Mouse (Mus musculus) heart, postnatal 0 days (tissue): ENCODE measurements around the gene Foxa1. TPM values are rescaled to one million over a fixed set of nuclear protein-coding genes. Genes with fewer than 3 reads are reported as not detected.

Experiments used
- ATAC-seq: fragments of 200-750 bp; cut with Nextera tagmentation; 2 replicates; pipeline ENCODE4 v1.8.0; 2017; ENCODE audit warnings: low read depth, moderate number of reproducible peaks, moderate library complexity; ENCODE audit not compliant: insufficient read depth
- DNase-seq: peaks from one replicate; pipeline ENCODE4 v3.0.0-alpha.2; 2016; ENCODE audit warnings: low spot score
- H3K27ac ChIP-seq: fragments of 300-500 bp; sonication (generic); 2 replicates; pipeline ENCODE4 v1.5.1; 2014; ENCODE audit warnings: low read depth, mild to moderate bottlenecking
- H3K27me3 ChIP-seq: fragments of 300-500 bp; sonication (generic); 2 replicates; pipeline ENCODE4 v1.6.1; 2014; ENCODE audit warnings: low read length, mixed read lengths; ENCODE audit not compliant: control insufficient read depth, insufficient read depth
- H3K36me3 ChIP-seq: fragments of 300-500 bp; sonication (generic); replicated peaks from 2 replicates; pipeline ENCODE4 v1.6.1; 2014; ENCODE audit warnings: low read length, mixed read lengths; ENCODE audit not compliant: control insufficient read depth, insufficient read depth
- H3K4me1 ChIP-seq: fragments of 300-500 bp; sonication (generic); 2 replicates; pipeline ENCODE4 v1.6.1; 2014; ENCODE audit warnings: antibody characterized with exemption; ENCODE audit not compliant: control insufficient read depth, insufficient read depth
- H3K4me2 ChIP-seq: fragments of 300-500 bp; sonication (generic); 2 replicates; pipeline ENCODE4 v1.6.1; 2014; ENCODE audit warnings: low read depth, mild to moderate bottlenecking, low read length, moderate library complexity
- H3K4me3 ChIP-seq: fragments of 300-500 bp; sonication (generic); 2 replicates; pipeline ENCODE4 v1.5.1; 2014; ENCODE audit warnings: low read depth, low read length
- H3K9ac ChIP-seq: fragments of 300-500 bp; sonication (generic); replicated peaks from 2 replicates; pipeline ENCODE4 v1.6.1; 2014; ENCODE audit warnings: low read depth, low read length, mixed read lengths
- H3K9me3 ChIP-seq: fragments of 300-500 bp; sonication (generic); replicated peaks from 2 replicates; pipeline ENCODE4 v1.6.1; 2016; ENCODE audit warnings: low read length; ENCODE audit not compliant: control insufficient read depth
- CTCF ChIP-seq: IDR thresholded peaks from 2 replicates; pipeline ENCODE4 v1.5.1; 2016; ENCODE audit warnings: antibody characterized with exemption, control low read depth, low read depth
- EP300 ChIP-seq: IDR thresholded peaks from 2 replicates; pipeline ENCODE4 v1.6.1; 2016; ENCODE audit warnings: antibody characterized with exemption, low read depth
- WGBS: fragments of 180-500 bp; shearing (Covaris S2); extraction: QIAGEN DNeasy Blood & Tissue Kit; methylation state at CpG from one replicate; pipeline ENCODE4 v1.1.7; 2014; 5-methylcytosine and 5-hydroxymethylcytosine counted together
- polyA plus RNA-seq: library from polyadenylated mRNA; unstranded; fragments of >200 nt; fragmentation: Nextera tagmentation; extraction: Ambion mirVana; gene quantifications from 2 replicates; pipeline ENCODE4 v1.2.1, GENCODE M21; 2015
- total RNA-seq: library from RNA; depleted of rRNA; stranded (reverse); fragments of >200 nt; gene quantifications from 2 replicates; pipeline ENCODE4 v1.2.3, GENCODE M21; 2014; ENCODE audit warnings: low replicate concordance

Foxa1 gene
- total and polyA plus RNA-seq, 2 experiments from 2014 or later, result 1.6 TPM; not detected in 1

DNA sequence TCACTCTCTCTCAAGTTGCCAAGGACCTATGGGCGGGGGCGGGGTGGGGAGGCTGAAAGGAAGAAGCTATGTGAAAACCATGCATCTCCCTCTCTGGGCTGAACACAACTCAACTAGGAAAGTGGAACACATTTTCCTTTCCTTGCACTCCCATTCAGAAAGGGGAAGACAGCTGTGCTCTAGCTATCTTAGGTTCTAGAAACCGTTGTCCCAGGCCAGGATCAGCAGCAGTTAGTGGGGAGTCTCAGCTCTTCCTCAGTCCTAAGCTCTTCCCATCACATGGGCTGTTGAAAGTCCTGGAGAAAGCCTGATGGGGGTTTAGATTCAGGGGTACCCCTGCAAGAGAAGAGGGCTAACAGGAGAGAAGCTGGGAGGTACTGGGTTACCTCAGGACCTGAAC is 7.4 kb upstream of the Foxa1 start:
- no peak for TF ChIP-seq EP300
- TF ChIP-seq CTCF, result no peak
- no peak overlapping the region for H3K4me3 ChIP-seq
- H3K27ac ChIP-seq, result no peak overlapping the region
- H3K36me3 ChIP-seq, result no peaks in the 10 kb centered on the region
- no peak overlapping the region for H3K9ac ChIP-seq
- H3K9me3 ChIP-seq, result no peaks in the 10 kb centered on the region
- no peaks in the 10 kb centered on the region for H3K4me1 ChIP-seq
- H3K4me2 ChIP-seq, result no peak overlapping the region
- DNase-seq (no peak), ATAC-seq (no peak)
- 42% methylated on average over 3 of the region's 3 CpGs for whole genome bisulfite sequencing
- peaks cover 68% of the 10 kb centered on the region for H3K27me3 ChIP-seq

DNA sequence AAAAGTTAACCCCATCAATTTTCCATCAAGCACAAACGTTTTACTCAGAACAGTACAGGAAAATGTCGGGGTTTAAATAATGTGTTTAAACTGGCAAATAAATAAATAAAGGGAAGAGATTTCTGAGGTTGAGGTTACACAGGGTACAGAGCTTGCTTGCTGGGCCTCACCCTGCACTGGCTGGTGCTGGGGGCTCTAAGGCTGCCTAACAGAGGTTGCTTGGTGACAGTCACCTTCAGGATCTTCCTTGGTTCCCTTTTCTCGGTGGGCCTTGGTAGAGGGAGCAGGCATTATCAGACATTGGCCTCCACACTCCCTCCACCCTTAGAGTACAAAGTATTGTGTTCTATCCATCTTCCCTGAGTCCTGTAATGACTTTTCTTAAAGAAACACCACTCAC is 5.6 kb upstream of the Foxa1 start:
- no peak overlapping the region for H3K27ac ChIP-seq
- no peak overlapping the region for H3K4me2 ChIP-seq
- no peaks in the 10 kb centered on the region for H3K36me3 ChIP-seq
- H3K9ac ChIP-seq, result no peak overlapping the region
- DNase-seq (no peak), ATAC-seq (no peak)
- 12% methylated on average over 3 of the region's 3 CpGs for WGBS
- peaks cover 86% of the 10 kb centered on the region for H3K27me3 ChIP-seq
- no peak overlapping the region for H3K4me3 ChIP-seq
- no peaks in the 10 kb centered on the region for H3K4me1 ChIP-seq
- H3K9me3 ChIP-seq, result no peaks in the 10 kb centered on the region
- no peak for TF ChIP-seq CTCF
- no peak for TF ChIP-seq EP300

DNA sequence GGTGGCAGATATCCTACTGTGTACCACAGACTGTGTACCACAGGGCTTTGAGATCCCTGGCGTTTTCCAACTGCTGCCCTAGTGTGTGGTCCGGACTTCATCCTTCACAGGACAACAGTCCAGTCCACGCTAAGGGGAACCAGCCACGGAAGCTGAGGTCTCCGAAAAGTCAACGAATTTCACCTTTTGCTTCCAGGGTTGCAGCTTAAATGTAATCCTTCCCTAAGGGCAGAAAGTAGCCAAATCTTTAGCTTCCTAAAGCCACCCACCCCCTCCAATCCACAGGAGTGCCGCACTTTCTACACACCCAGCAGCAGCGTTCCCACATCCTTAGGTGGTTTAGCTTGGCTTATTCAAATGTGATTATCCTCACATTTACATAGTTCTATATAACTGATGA is 4.2 kb upstream of the Foxa1 start:
- Histone ChIP-seq H3K4me2 (no peak overlapping the region), H3K9me3 (no peaks in the 10 kb centered on the region)

DNA sequence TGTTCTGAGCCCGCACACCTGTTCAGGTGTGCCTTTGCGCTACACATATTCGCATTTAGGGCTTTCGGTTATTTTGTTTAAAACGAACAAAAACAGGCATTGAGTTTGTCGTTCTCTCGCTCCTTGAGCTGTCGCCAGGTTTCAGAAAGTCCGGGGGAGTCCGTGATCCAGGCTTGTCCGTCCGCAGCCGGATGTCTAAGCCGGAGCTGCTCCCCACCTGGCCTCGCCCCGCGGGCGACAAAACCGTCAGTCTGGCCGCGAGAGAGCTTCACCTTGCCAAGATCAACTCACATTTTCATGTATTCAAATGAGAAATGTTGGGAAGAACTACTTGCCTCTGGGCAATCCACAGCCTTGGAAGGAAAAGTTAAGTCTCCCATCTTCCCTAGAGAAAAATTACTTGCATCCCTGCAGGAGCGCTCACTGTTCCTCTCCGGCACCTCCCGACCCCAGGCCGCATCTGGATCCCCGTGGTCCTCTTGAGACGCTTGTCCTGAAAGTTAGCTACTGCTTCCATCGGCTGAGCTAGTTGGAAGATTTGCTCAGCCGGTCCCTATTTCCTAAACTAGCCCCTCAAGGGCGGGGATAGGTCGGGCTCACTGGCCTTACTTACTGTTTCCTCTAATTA is 3.6 kb upstream of the Foxa1 start:
- no peak overlapping the region for H3K4me2 ChIP-seq
- TF ChIP-seq CTCF, result no peak
- TF ChIP-seq EP300, result no peak

More for the DNA sequence above, 4.2 kb upstream of the Foxa1 start:
- Histone ChIP-seq H3K27me3 (peaks cover 100% of the 10 kb centered on the region), H3K27ac (no peak overlapping the region), H3K36me3 (no peaks in the 10 kb centered on the region), H3K9ac (no peak overlapping the region), H3K4me1 (no peaks in the 10 kb centered on the region), H3K4me3 (no peak overlapping the region)
- 11% methylated on average over 8 of the region's 8 CpGs for WGBS
- ATAC-seq (no peak), DNase-seq (no peak)
- TF ChIP-seq EP300 (no peak), CTCF (no peak)

DNA sequence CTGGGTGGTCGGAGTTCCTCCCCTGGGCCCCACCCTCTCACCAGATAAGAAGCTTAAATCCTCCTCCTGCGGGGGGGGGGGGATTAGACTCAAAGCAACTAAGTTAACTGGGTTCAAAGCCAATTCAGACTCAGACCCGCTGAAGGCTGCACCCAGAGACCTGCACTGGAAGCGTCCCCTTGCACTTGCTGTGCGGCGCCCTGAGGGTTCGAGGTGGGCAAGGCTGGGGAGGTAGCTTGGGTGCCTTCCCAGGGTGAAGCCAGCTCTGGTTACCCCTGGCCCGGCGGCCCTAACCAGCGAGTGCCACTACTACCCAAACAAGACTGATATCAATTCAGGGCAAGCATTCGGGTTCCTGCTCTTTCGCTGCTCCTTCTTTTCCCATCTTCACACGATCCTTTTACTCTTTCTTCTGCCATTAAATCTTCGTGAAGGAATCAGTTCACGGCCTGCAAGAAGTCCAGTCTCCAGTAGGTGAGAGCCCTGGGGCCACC is 3.0 kb upstream of the Foxa1 start:
- Histone ChIP-seq H3K9me3 (no peaks in the 10 kb centered on the region), H3K4me1 (no peaks in the 10 kb centered on the region), H3K27me3 (peaks cover 99% of the 10 kb centered on the region), H3K4me3 (no peak overlapping the region), H3K4me2 (no peak overlapping the region), H3K27ac (no peak overlapping the region), H3K36me3 (no peaks in the 10 kb centered on the region), H3K9ac (no peak overlapping the region)
- TF ChIP-seq EP300 (no peak), CTCF (no peak)
- no peak for ATAC-seq
- 1% methylated on average over 15 of the region's 15 CpGs for WGBS
- no peak for DNase-seq

More for the DNA sequence above, 3.6 kb upstream of the Foxa1 start:
- no peaks in the 10 kb centered on the region for H3K9me3 ChIP-seq
- no peak overlapping the region for H3K4me3 ChIP-seq
- H3K27me3 ChIP-seq, result peaks cover 99% of the 10 kb centered on the region
- H3K27ac ChIP-seq, result no peak overlapping the region
- WGBS, result 2% methylated on average over 31 of the region's 31 CpGs
- ATAC-seq, result no peak
- H3K9ac ChIP-seq, result no peak overlapping the region
- no peaks in the 10 kb centered on the region for H3K4me1 ChIP-seq
- DNase-seq, result no peak
- no peaks in the 10 kb centered on the region for H3K36me3 ChIP-seq

DNA sequence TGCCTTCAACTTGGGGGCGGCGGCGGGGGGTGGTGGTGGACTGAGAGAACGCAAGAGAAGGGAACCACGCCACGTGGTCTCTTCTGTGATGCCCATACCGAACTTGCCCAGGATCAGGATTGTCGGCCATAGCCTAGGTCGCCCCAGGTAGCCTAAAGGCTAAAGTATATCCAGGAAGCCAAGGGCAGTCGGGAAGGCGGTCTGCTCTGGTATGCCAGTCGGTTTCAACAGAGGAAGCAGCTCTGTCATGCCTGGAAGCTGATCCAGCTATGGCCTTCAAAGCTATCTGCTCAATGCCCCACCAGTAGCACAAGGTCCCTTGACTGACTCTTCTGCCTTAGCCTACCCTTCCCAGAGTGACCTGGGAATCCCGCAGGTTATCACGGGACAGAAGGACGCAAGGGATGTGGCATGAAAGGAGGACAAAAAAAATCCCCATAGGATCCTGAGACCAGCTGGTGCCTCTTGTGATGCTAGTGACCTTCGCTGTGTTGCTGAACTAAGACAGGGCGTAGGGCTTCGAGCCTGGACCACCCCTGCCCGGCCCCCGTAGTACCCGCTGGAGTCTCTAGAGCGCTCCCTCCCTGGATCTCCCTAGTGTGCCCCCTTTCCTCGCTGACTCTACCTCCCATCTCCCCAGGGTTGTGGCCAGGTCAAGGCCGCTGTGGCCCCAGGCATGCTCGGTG is 2.4 kb upstream of the Foxa1 start:
- no peak overlapping the region for H3K27ac ChIP-seq
- H3K4me1 ChIP-seq, result no peaks in the 10 kb centered on the region
- H3K9me3 ChIP-seq, result no peaks in the 10 kb centered on the region
- ATAC-seq (no peak), DNase-seq (no peak)
- H3K4me3 ChIP-seq, result no peak overlapping the region
- no peak overlapping the region for H3K4me2 ChIP-seq
- H3K27me3 ChIP-seq, result peaks cover 99% of the 10 kb centered on the region
- H3K36me3 ChIP-seq, result no peaks in the 10 kb centered on the region
- no peak overlapping the region for H3K9ac ChIP-seq
- 4% methylated on average over 25 of the region's 25 CpGs for WGBS
- TF ChIP-seq CTCF (no peak), EP300 (no peak)
